Mouse (Mus musculus) intestine, embryonic 14.5 days (tissue): Measurements from ENCODE around the gene Cpeb3. TPM values are rescaled to one million over a fixed set of nuclear protein-coding genes. Genes with fewer than 3 reads are reported as not detected.
"Not testable (repeated sequence)": the region's sequence is repeated elsewhere in the genome, so short reads cannot be mapped to it uniquely, and the experiment has no call there.

Experiments
- ATAC-seq: fragments of 200-750 bp; cut with Nextera tagmentation; replicated peaks from 2 replicates; pipeline ENCODE4 v1.8.0; 2017; ENCODE audit warnings: low read depth, moderate number of reproducible peaks, moderate TSS enrichment, moderate library complexity; ENCODE audit not compliant: low FRiP score, low TSS enrichment
- DNase-seq: peaks from one replicate; pipeline ENCODE4 v3.0.0-alpha.2; 2018; ENCODE audit warnings: low spot score
- H3K27ac ChIP-seq: fragments of 300-500 bp; sonication (generic); 2 replicates; pipeline ENCODE4 v1.5.1; 2014; ENCODE audit warnings: low read depth, mild to moderate bottlenecking, control low read depth
- H3K27me3 ChIP-seq: fragments of 300-500 bp; sonication (generic); replicated peaks from 2 replicates; pipeline ENCODE4 v1.6.1; 2014; ENCODE audit warnings: low read length, control low read depth; ENCODE audit not compliant: control insufficient read depth, insufficient read depth
- H3K36me3 ChIP-seq: fragments of 300-500 bp; sonication (generic); 2 replicates; pipeline ENCODE4 v1.6.1; 2014; ENCODE audit warnings: low read length, control low read depth; ENCODE audit not compliant: control insufficient read depth, insufficient read depth
- H3K4me1 ChIP-seq: fragments of 300-500 bp; sonication (generic); replicated peaks from 2 replicates; pipeline ENCODE4 v1.6.1; 2014; ENCODE audit warnings: low read length, control low read depth, mixed read lengths; ENCODE audit not compliant: control insufficient read depth, insufficient read depth
- H3K4me2 ChIP-seq: fragments of 300-500 bp; sonication (generic); 2 replicates; pipeline ENCODE4 v1.6.1; 2014; ENCODE audit warnings: low read length
- H3K4me3 ChIP-seq: fragments of 300-500 bp; sonication (generic); 2 replicates; pipeline ENCODE4 v1.5.1; 2014; ENCODE audit warnings: low read depth, low read length, control low read depth, mixed read lengths
- H3K9ac ChIP-seq: fragments of 300-500 bp; sonication (generic); 2 replicates; pipeline ENCODE4 v1.6.1; 2014; ENCODE audit warnings: mild to moderate bottlenecking, low read length
- H3K9me3 ChIP-seq: fragments of 300-500 bp; sonication (generic); 2 replicates; pipeline ENCODE4 v1.6.1; 2016; ENCODE audit warnings: low read length, control low read depth; ENCODE audit not compliant: control insufficient read depth
- whole genome bisulfite sequencing: fragments of 180-500 bp; shearing (Covaris S2); extraction: QIAGEN DNeasy Blood & Tissue Kit; methylation state at CpG from one replicate; pipeline ENCODE4 v1.1.7; 2014; 5-methylcytosine and 5-hydroxymethylcytosine counted together
- polyA plus RNA-seq: library from polyadenylated mRNA; unstranded; fragments of >200 nt; fragmentation: Nextera tagmentation; extraction: Ambion mirVana; gene quantifications from 2 replicates; pipeline ENCODE4 v1.2.1, GENCODE M21; 2014

Cpeb3 gene
- polyA plus RNA-seq, 1 experiment from 2014 or later: 0.85 TPM

DNA sequence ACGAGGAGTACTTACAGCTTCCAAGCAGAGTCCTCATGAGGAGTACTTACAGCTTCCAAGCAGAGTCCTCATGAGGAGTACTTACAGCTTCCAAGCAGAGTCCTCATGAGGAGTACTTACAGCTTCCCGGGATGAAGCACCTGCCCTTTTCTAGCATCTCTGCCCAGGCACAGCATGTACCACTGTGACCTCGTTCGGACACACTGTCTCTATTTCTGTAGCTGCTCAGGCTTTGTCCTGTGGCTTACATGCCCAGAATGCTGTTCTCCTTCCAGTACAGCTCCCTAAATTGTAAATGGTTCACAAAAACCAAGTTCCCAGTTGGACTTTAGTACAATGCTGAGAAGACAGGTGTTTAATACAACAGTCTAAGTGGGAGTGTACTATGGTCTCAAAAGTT lies 131.1 kb downstream of the Cpeb3 start:
- H3K4me2 ChIP-seq, H3K36me3 ChIP-seq, H3K27ac ChIP-seq, H3K27me3 ChIP-seq, H3K9ac ChIP-seq, H3K4me1 ChIP-seq, H3K9me3 ChIP-seq, H3K4me3 ChIP-seq, ATAC-seq, DNase-seq: not testable (repeated sequence)
- WGBS: 81% methylated on average over 4 of the region's 4 CpGs

DNA sequence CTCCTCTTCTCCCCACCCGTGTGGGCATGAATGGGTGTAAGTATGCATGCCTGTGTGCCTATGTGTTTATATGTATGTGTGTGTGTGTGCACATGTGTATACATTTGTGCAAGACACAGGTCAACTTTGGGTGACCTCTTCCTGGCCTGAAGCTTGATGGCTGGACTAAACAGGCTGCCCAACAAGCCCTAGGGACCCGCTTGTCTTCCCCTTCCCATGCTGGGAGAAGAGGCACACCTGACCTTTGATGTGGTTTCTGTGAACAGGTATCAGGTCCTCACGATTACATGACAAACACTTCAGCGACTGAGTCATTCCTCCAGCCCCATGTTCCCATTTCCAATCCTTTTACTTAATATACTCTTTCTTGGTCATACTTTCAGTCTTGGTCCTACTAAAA lies 131.8 kb downstream of the Cpeb3 start:
- Histone ChIP-seq H3K4me1 (no peaks in the 10 kb centered on the region), H3K4me3 (no peak overlapping the region), H3K9ac (no peak overlapping the region), H3K27me3 (no peaks in the 10 kb centered on the region), H3K27ac (no peak overlapping the region), H3K36me3 (no peaks in the 10 kb centered on the region), H3K9me3 (no peaks in the 10 kb centered on the region), H3K4me2 (no peak overlapping the region)
- no peak for DNase-seq
- WGBS: 77% methylated on average over 4 of the region's 4 CpGs
- ATAC-seq: no peak

DNA sequence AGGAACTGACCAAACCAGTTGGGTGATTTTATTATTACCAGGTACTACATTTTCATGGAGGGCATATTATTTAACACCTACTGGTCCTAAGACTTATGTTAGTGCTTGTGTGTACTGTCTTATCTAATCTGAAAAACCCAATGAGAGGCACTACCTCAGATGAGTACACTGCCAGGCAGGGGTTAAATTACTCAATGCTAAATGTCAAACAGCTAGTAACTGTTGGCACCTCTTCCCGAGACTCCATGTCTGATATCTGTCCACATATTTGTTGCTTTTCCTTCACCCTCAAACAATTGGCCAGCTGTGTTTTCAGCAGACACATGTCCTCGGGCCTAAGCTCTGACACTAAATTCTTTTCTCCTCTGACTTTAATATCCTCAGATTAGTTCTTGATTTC lies 132.3 kb downstream of the Cpeb3 start:
- H3K4me3 ChIP-seq: no peak overlapping the region
- H3K4me2 ChIP-seq: no peak overlapping the region
- H3K9ac ChIP-seq: no peak overlapping the region
- DNase-seq (no peak), ATAC-seq (no peak)
- whole genome bisulfite sequencing: 34% methylated on average over 2 of the region's 2 CpGs
- no peaks in the 10 kb centered on the region for H3K4me1 ChIP-seq
- no peaks in the 10 kb centered on the region for H3K36me3 ChIP-seq
- no peaks in the 10 kb centered on the region for H3K9me3 ChIP-seq
- H3K27ac ChIP-seq: no peak overlapping the region
- H3K27me3 ChIP-seq: no peaks in the 10 kb centered on the region

DNA sequence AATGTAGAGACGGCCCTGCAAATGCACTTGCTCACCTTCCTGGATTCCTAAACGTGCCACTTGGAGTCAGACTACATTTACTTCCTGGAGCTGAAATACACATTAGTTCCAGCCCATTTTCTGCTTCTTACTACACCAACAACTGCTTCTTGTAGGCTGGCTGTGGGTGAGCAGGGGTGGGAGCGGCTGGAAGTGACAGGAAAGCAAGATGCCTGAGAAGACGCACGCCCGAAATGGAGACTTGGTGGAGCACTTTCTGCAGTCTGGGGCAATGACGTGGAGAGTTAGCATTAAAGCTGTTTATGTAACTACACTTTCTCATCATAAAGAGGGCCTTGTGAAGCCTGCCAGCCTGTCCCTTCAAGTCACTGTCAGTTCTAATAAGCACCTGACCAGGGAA lies 132.7 kb downstream of the Cpeb3 start:
- Histone ChIP-seq H3K4me1 (no peaks in the 10 kb centered on the region), H3K27me3 (no peaks in the 10 kb centered on the region), H3K36me3 (no peaks in the 10 kb centered on the region), H3K27ac (no peak overlapping the region), H3K4me2 (no peak overlapping the region), H3K9ac (no peak overlapping the region), H3K9me3 (no peaks in the 10 kb centered on the region), H3K4me3 (no peak overlapping the region)
- DNase-seq (no peak), ATAC-seq (no peak)
- WGBS: 69% methylated on average over 7 of the region's 7 CpGs

DNA sequence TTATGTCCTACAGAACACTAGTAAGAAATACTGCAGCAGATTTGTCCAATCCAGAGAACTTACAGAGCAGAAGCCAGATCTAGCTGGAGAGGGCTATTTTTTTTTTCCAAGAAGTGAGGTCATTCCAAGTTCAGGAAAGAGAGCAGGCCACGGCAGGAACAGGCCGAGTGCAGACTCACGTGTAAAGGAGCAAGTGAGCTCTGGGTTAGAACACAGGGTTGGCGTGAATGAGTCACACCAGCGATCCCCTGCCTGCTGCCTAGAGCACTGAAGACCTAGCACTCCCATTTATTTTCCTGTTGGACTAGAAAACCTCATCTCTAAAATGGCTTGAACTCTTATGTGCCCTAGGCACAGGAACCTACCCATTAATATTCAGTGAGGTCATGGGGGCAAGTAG lies 133.7 kb downstream of the Cpeb3 start:
- Histone ChIP-seq H3K4me2 (no peak overlapping the region), H3K27me3 (no peaks in the 10 kb centered on the region), H3K4me1 (no peaks in the 10 kb centered on the region), H3K9ac (no peak overlapping the region), H3K9me3 (no peaks in the 10 kb centered on the region), H3K27ac (no peak overlapping the region), H3K4me3 (no peak overlapping the region), H3K36me3 (no peaks in the 10 kb centered on the region)
- ATAC-seq (no peak), DNase-seq (no peak)
- 35% methylated on average over 5 of the region's 5 CpGs for WGBS

DNA sequence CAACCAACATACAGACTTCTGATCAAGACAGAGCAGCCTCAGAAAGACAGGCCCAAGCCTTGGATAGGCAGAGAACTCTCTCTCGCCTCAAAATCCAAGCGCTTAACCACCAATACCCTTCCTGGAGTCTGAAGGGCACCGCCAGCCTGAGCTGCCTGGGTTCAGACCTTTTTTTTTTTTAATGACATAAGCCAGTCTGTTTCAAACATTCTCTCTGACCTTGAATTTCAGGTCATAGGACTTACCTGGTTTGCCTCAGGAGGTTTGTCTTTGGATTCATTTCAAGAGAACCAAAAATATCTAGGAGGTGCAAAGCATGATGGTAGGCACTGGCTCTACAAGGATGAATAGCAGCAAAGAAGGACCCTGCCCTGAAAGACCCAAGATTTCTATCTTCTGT lies 134.1 kb downstream of the Cpeb3 start:
- Histone ChIP-seq H3K4me3 (no peak overlapping the region), H3K36me3 (no peaks in the 10 kb centered on the region), H3K4me2 (no peak overlapping the region), H3K4me1 (no peaks in the 10 kb centered on the region), H3K9me3 (no peaks in the 10 kb centered on the region), H3K27ac (no peak overlapping the region), H3K27me3 (no peaks in the 10 kb centered on the region), H3K9ac (no peak overlapping the region)
- ATAC-seq (no peak), DNase-seq (no peak)
- 92% methylated on average over 3 of the region's 3 CpGs for WGBS

DNA sequence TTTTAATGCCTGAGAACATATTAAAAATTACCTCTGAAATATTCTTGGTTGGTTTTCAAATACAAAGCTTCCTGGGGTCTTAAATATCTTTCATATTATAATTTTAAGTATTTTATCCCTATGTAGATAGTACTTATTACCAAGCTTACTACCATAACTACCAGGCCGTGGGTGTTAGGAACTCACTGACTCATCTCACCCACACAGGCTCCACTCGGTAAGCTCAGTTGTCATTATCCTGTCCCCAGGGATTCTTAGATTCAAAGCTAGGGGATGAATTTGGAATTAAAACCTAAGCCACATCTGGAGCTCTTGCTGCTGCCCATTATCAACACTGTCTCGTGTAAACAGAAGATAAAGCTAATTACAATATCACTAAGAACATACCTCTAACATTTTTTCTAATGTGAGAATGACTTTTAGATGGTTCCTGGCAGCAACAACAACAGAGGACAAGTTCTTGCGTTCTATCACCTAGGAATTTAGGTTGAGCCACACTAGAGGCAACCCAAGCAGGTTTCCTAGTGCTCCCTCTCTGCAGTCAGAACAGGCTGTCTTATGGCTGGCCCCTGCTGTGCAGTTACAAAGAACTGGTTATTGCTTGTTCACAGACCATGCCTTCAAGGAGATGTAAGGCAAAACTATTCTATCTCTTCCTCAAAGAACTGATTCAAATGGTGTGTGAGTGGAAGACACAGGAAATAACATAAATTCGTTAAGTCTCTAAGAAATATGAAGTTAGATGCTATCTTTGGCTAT lies 135.4 kb downstream of the Cpeb3 start:
- WGBS: 62% methylated on average over 5 of the region's 5 CpGs
- H3K36me3 ChIP-seq: no peaks in the 10 kb centered on the region
- DNase-seq (no peak), ATAC-seq (no peak)
- no peak overlapping the region for H3K4me3 ChIP-seq
- no peaks in the 10 kb centered on the region for H3K9me3 ChIP-seq
- H3K9ac ChIP-seq: no peak overlapping the region
- H3K4me1 ChIP-seq: no peaks in the 10 kb centered on the region
- no peak overlapping the region for H3K27ac ChIP-seq
- H3K4me2 ChIP-seq: no peak overlapping the region
- no peaks in the 10 kb centered on the region for H3K27me3 ChIP-seq

DNA sequence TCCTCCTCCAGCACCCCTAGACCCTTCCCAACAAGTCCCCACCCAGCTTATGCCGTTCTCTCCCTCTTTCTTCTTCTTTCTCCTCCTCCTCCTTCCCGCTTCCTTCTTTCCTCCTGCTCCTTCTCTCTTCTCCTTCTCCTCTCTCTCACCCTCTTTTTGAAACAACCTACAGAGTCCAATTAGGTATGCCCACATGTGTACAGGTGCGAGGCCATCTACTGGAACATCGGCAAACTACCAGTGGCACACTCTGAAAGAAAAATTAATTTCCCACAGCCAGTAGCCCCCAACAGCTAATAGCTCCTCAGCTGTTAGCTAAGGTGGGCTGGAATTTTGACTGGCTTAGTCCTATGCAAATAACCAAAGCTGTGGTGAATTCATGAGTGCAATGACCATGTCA lies 139.2 kb downstream of the Cpeb3 start:
- Histone ChIP-seq H3K4me3 (no peak overlapping the region), H3K9me3 (no peaks in the 10 kb centered on the region), H3K4me1 (no peaks in the 10 kb centered on the region), H3K9ac (no peak overlapping the region), H3K36me3 (no peaks in the 10 kb centered on the region), H3K27ac (no peak overlapping the region), H3K4me2 (no peak overlapping the region), H3K27me3 (no peaks in the 10 kb centered on the region)
- ATAC-seq: no peak
- DNase-seq: no peak
- 88% methylated on average over 4 of the region's 4 CpGs for WGBS

DNA sequence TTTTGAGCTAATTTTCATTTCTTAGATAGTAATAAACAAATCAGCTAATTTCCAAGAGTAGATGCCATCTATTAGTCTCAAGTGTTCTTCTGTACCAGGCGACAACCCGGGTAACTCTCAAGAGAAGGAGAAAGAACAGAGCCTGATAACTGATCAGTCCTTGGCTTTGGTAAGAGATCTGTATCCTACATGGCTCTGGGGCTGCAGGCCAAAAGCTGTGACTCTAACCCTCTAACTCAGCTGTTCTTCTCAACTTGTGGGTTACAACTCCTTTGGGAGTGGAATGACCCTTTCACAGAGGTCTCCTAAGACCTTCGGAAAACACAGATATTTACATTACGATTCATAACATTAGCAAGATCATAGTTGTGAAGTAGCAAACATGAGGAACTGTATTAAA lies 148.3 kb downstream of the Cpeb3 start:
- no peak for DNase-seq
- no peak overlapping the region for H3K4me2 ChIP-seq
- H3K9me3 ChIP-seq: no peaks in the 10 kb centered on the region
- WGBS: 74% methylated on average over 4 of the region's 4 CpGs
- no peak overlapping the region for H3K4me3 ChIP-seq
- H3K4me1 ChIP-seq: no peaks in the 10 kb centered on the region
- no peaks in the 10 kb centered on the region for H3K36me3 ChIP-seq
- H3K27me3 ChIP-seq: no peaks in the 10 kb centered on the region
- no peak overlapping the region for H3K9ac ChIP-seq
- ATAC-seq: no peak
- no peak overlapping the region for H3K27ac ChIP-seq
